Mouse (Mus musculus) MEL (cell line): ENCODE data around the gene Ppp1r2.

Experiments
- CTCF ChIP-seq, 3 experiments: IDR thresholded peaks in 2 of 3; conservative IDR thresholded peaks in 1 of 3; 2 replicates each; pipeline ENCODE4 v1.5.1; 2011 to 2012; ENCODE audit warnings: low read length in 3 of 3, low read depth in 2 of 3, mild to moderate bottlenecking in 2 of 3, improper control_type of control experiment in 1 of 3, inconsistent platforms in 1 of 3, mixed read lengths in 1 of 3, moderate library complexity in 1 of 3; ENCODE audit not compliant: control insufficient read depth in 1 of 3, insufficient read depth in 1 of 3, poor library complexity in 1 of 3, severe bottlenecking in 1 of 3
- EP300 ChIP-seq, 2 experiments: IDR thresholded peaks; 2 replicates each; pipeline ENCODE4 v1.6.1; 2011; ENCODE audit warnings: improper control_type of control experiment in 2 of 2, low read length in 2 of 2, low read depth in 1 of 2, mild to moderate bottlenecking in 1 of 2
- ETS1 ChIP-seq: IDR thresholded peaks from 2 replicates; pipeline ENCODE4 v1.6.1; 2012; ENCODE audit warnings: low read depth, mild to moderate bottlenecking, inconsistent platforms, low read length, improper control_type of control experiment, moderate library complexity
- GABPA ChIP-seq: IDR thresholded peaks from 2 replicates; pipeline ENCODE4 v1.6.1; 2012; ENCODE audit warnings: low read depth, mild to moderate bottlenecking, inconsistent platforms, low read length, improper control_type of control experiment, moderate library complexity
- JUND ChIP-seq: IDR thresholded peaks from 2 replicates; pipeline ENCODE4 v1.6.1; 2011; ENCODE audit warnings: low read depth, mild to moderate bottlenecking, improper control_type of control experiment, low read length
- MEF2A ChIP-seq: IDR thresholded peaks from 2 replicates; pipeline ENCODE4 v1.6.1; 2014; ENCODE audit warnings: low read depth, mild to moderate bottlenecking, inconsistent platforms, low read length, improper control_type of control experiment; ENCODE audit not compliant: poor library complexity, insufficient replicate concordance, severe bottlenecking; ENCODE audit errors: extremely low read depth
- POLR2A ChIP-seq, 2 experiments: IDR thresholded peaks; 2 replicates each; pipeline ENCODE4 v1.6.1; 2011 to 2012; ENCODE audit warnings: low read length in 2 of 2, mild to moderate bottlenecking in 2 of 2, control low read depth in 1 of 2, improper control_type of control experiment in 1 of 2, low read depth in 1 of 2, moderate library complexity in 1 of 2; ENCODE audit not compliant: control insufficient read depth in 1 of 2, insufficient read depth in 1 of 2, poor library complexity in 1 of 2
- POLR2AphosphoS2 ChIP-seq: IDR thresholded peaks from 2 replicates; pipeline ENCODE4 v1.6.1; 2011; ENCODE audit warnings: low read length, improper control_type of control experiment
- POLR2AphosphoS5 ChIP-seq: IDR thresholded peaks from 2 replicates; pipeline ENCODE4 v1.6.1; 2012; ENCODE audit warnings: low read depth, borderline replicate concordance, mild to moderate bottlenecking, inconsistent platforms, low read length, moderate library complexity, mixed read lengths
- RCOR1 ChIP-seq: IDR thresholded peaks from 2 replicates; pipeline ENCODE4 v1.6.1; 2012; ENCODE audit warnings: low read depth, mild to moderate bottlenecking, inconsistent platforms, low read length, improper control_type of control experiment
- USF1 ChIP-seq: IDR thresholded peaks from 2 replicates; pipeline ENCODE4 v1.6.1; 2014; ENCODE audit warnings: low read depth, mild to moderate bottlenecking, inconsistent platforms, low read length, improper control_type of control experiment, moderate library complexity
- ZMIZ1 ChIP-seq: IDR thresholded peaks from 2 replicates; pipeline ENCODE4 v1.6.1; 2012; ENCODE audit warnings: low read depth, mild to moderate bottlenecking, inconsistent platforms, low read length, improper control_type of control experiment, moderate library complexity
- ZNF384 ChIP-seq: IDR thresholded peaks from 2 replicates; pipeline ENCODE4 v1.6.1; 2012; ENCODE audit warnings: low read depth, mild to moderate bottlenecking, inconsistent platforms, low read length, improper control_type of control experiment

DNA sequence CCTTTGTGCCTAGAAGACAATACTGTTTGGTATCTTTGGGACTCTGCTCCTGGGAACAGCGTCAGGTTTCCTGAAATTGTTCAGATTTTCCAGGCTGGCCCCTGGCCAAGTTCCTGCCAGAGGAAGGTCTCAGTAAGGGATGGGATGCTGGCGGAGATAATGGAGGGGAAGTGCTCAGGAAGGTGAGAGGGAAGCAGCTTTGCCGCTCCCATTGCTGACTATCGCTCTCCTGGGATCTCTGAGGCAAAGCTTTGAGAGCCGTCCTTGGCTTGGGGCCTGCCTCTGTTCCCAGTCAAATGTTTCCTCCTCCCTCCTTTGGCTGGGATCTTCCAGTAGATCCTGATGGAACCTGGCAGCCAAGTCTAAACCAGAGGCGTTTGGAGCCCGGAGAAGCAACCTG, 1.5 kb upstream of the Ppp1r2 start:
- TF ChIP-seq ZNF384 (no peak), MEF2A (no peak), ZMIZ1 (no peak), POLR2A (IDR thresholded peaks at IDR 0.05; ENCODE audit: control insufficient read depth in 1 of 2, insufficient read depth in 1 of 2, low read depth in 1 of 2, low read length in 2 of 2, poor library complexity in 1 of 2) (no peak), POLR2AphosphoS5 (no peak), USF1 (no peak), CTCF (IDR thresholded peaks at IDR 0.05 in 2 of 3, conservative IDR thresholded peaks at IDR 0.05 in 1 of 3; ENCODE audit: control insufficient read depth in 1 of 3, insufficient read depth in 1 of 3, low read depth in 2 of 3, low read length in 3 of 3, poor library complexity in 1 of 3, severe bottlenecking in 1 of 3) (no peak), EP300 (IDR thresholded peaks at IDR 0.05; ENCODE audit: low read depth in 1 of 2, low read length in 2 of 2) (no peak), ETS1 (no peak), RCOR1 (no peak), GABPA (no peak), POLR2AphosphoS2 (no peak), JUND (no peak)
